Mouse (Mus musculus) small intestine, adult 2 months (tissue): ENCODE results near the gene Col8a2.

ENCODE experiments used
- CTCF ChIP-seq: fragments of 200-500 bp; IDR thresholded peaks from 2 replicates; pipeline ENCODE4 v1.5.1; 2012; ENCODE audit warnings: low read depth, mild to moderate bottlenecking, control low read depth, inconsistent platforms, low read length, moderate library complexity, mixed read lengths; ENCODE audit not compliant: insufficient replicate concordance, insufficient read length; ENCODE audit errors: extremely low read depth
- POLR2A ChIP-seq: fragments of 200-500 bp; IDR thresholded peaks from 2 replicates; pipeline ENCODE4 v1.6.1; 2012; ENCODE audit warnings: low read depth, mild to moderate bottlenecking, control low read depth, inconsistent platforms, low read length, moderate library complexity

DNA sequence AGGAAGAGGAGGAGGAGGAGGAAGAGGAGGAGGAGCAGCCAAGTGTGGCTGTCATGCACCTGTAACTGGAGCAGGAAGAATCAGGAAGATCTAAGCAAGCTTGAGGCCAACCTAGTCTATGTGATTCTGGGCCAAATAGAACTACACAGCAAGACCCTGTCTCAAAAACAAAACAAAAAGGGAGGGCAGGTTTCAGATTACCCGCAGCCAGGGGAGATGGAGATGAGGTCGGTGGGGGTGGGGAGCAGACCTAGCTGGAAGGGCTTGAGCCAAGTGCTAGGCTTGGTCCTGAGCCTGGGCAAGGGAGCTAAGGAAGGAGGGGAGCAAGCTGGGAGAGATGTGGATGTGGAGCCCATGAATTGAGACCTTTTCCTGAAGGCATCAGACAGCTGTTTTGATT lies 20.2 kb downstream of the Col8a2 start:
- no peak for TF ChIP-seq CTCF
- no peak for TF ChIP-seq POLR2A
